In genomic region chr2:65021691-65022362, GRCm38 (mm10) we compare ENCODE assay signal across 8 mouse cellular contexts. TPM values are rescaled to one million over a fixed set of nuclear protein-coding genes. Genes with fewer than 3 reads are reported as not detected.
DNase-seq lines count a peak whose midpoint lies in the region; ATAC-seq and TF ChIP-seq lines count a peak whose summit lies in the region.

No protein-coding gene starts in this region.

- ATAC-seq in neural tube, embryonic 11.5 days (ENCODE audit: insufficient read depth, low FRiP score, low TSS enrichment) = no peak
- ATAC-seq in intestine, embryonic 14.5 days (replicated peaks; ENCODE audit: low FRiP score, low TSS enrichment, low read depth) = no peak; the same call in none of the 2 replicates
- peak; percentile 25; the same call in 1 of the 2 replicates for ATAC-seq in midbrain, embryonic 13.5 days
- no peak for ATAC-seq in erythroid progenitor cell, adult 5-6 weeks (replicated peaks; ENCODE audit: low FRiP score, poor library complexity, severe bottlenecking)
- no peak for ATAC-seq in megakaryocyte, adult 5-6 weeks (ENCODE audit: poor library complexity, severe bottlenecking)

- no peaks in the 10 kb centered on the region for H3K4me1 ChIP-seq in cerebellum, adult 2 months (ENCODE audit: control insufficient read depth, insufficient read depth, low read length)
- no peaks in the 10 kb centered on the region for H3K4me1 ChIP-seq in neural tube, embryonic 11.5 days (ENCODE audit: control insufficient read depth, insufficient read depth, low read length)
- H3K4me1 ChIP-seq in intestine, embryonic 14.5 days (replicated peaks; ENCODE audit: control insufficient read depth, insufficient read depth, low read length) = peaks cover 11% of the 10 kb centered on the region; the same call in 1 of the 2 replicates
- peaks cover 8% of the 10 kb centered on the region for H3K4me1 ChIP-seq in midbrain, embryonic 13.5 days (replicated peaks)

- no peaks in the 10 kb centered on the region for H3K27me3 ChIP-seq in cerebellum, adult 2 months (ENCODE audit: control insufficient read depth, insufficient read depth, low read length)
- no peaks in the 10 kb centered on the region for H3K27me3 ChIP-seq in neural tube, embryonic 11.5 days (ENCODE audit: control insufficient read depth, insufficient read depth, low read length)
- no peaks in the 10 kb centered on the region for H3K27me3 ChIP-seq in intestine, embryonic 14.5 days (replicated peaks; ENCODE audit: control insufficient read depth, insufficient read depth, low read length)
- H3K27me3 ChIP-seq in midbrain, embryonic 13.5 days = peaks cover 4% of the 10 kb centered on the region

- H3K9ac ChIP-seq in neural tube, embryonic 11.5 days (ENCODE audit: low read length) = peak overlapping the region; percentile 67
- H3K9ac ChIP-seq in intestine, embryonic 14.5 days (ENCODE audit: low read length) = peak overlapping the region; percentile 51
- peak overlapping the region; percentile 83 for H3K9ac ChIP-seq in midbrain, embryonic 13.5 days (replicated peaks)

- no peak overlapping the region for H3K27ac ChIP-seq in cerebellum, adult 2 months (ENCODE audit: insufficient read depth, low read length)
- no peak overlapping the region for H3K27ac ChIP-seq in neural tube, embryonic 11.5 days (ENCODE audit: low read depth, low read length)
- no peak overlapping the region for H3K27ac ChIP-seq in intestine, embryonic 14.5 days (ENCODE audit: low read depth)
- no peak overlapping the region for H3K27ac ChIP-seq in midbrain, embryonic 13.5 days

- WGBS in cerebellum, adult 2 months = 41% methylated on average over 15 of the region's 15 CpGs
- WGBS in neural tube, embryonic 11.5 days = 11% methylated on average over 15 of the region's 15 CpGs
- 12% methylated on average over 15 of the region's 15 CpGs for WGBS in intestine, embryonic 14.5 days
- WGBS in midbrain, embryonic 13.5 days = 10% methylated on average over 15 of the region's 15 CpGs

- H3K36me3 ChIP-seq in neural tube, embryonic 11.5 days (ENCODE audit: control insufficient read depth, insufficient read depth, low read length) = no peaks in the 10 kb centered on the region
- H3K36me3 ChIP-seq in intestine, embryonic 14.5 days (ENCODE audit: control insufficient read depth, insufficient read depth, low read length) = no peaks in the 10 kb centered on the region
- H3K36me3 ChIP-seq in midbrain, embryonic 13.5 days = no peaks in the 10 kb centered on the region

- peak overlapping the region; percentile 82 for H3K4me3 ChIP-seq in cerebellum, adult 2 months (replicated peaks; ENCODE audit: insufficient read depth, low read depth, low read length)
- peak overlapping the region; percentile 66 for H3K4me3 ChIP-seq in neural tube, embryonic 11.5 days (ENCODE audit: low read depth, low read length)
- peak overlapping the region; percentile 71 for H3K4me3 ChIP-seq in intestine, embryonic 14.5 days (ENCODE audit: low read depth, low read length)
- peak overlapping the region; percentile 74 for H3K4me3 ChIP-seq in midbrain, embryonic 13.5 days (replicated peaks)

- H3K9me3 ChIP-seq in neural tube, embryonic 11.5 days (ENCODE audit: control insufficient read depth, low read length) = no peaks in the 10 kb centered on the region
- no peaks in the 10 kb centered on the region for H3K9me3 ChIP-seq in intestine, embryonic 14.5 days (ENCODE audit: control insufficient read depth, low read length)
- no peaks in the 10 kb centered on the region for H3K9me3 ChIP-seq in midbrain, embryonic 13.5 days

- no peak for TF ChIP-seq POLR2A in cerebellum, adult 2 months (IDR thresholded peaks at IDR 0.05; ENCODE audit: borderline replicate concordance, insufficient read depth, low read length)

- peak in 1 of 2 experiments; percentile 10 for DNase-seq in cerebellum, adult 2 months
- DNase-seq in cerebellum, adult 9-11 months = no peak
- peak; percentile 23 for DNase-seq in neural tube, embryonic 11.5 days (ENCODE audit: low spot score)
- DNase-seq in neural tube, embryonic 10.5 days (ENCODE audit: extremely low spot score, low spot score) = no peak
- no peak for DNase-seq in intestine, embryonic 14.5 days (ENCODE audit: low spot score)

- TF ChIP-seq CTCF in cerebellum, adult 2 months (IDR thresholded peaks at IDR 0.05; ENCODE audit: borderline replicate concordance, insufficient read depth, low read depth, low read length) = no peak

- peak overlapping the region; percentile 97 for H3K4me2 ChIP-seq in neural tube, embryonic 11.5 days (ENCODE audit: low read depth)
- peak overlapping the region; percentile 99 for H3K4me2 ChIP-seq in intestine, embryonic 14.5 days (ENCODE audit: low read length)
- peak overlapping the region; percentile 98 for H3K4me2 ChIP-seq in midbrain, embryonic 13.5 days (replicated peaks)

RNA-seq across cellular contexts. Expression of gene Grb14, which starts 3.0 kb away (rescaled TPM):
- polyA plus RNA-seq in cerebellum, adult 2 months (2012; rRNA removed) = 26.1 and 34.6 TPM in 2 replicates
- polyA plus RNA-seq in neural tube, embryonic 11.5 days (2014; fragmentation: Nextera tagmentation; extraction: Ambion mirVana) = 7.2 and 8.8 TPM in 2 replicates
- 16.7 and 18.0 TPM in 2 replicates for polyA plus RNA-seq in intestine, embryonic 14.5 days (2014; fragmentation: Nextera tagmentation; extraction: Ambion mirVana)
- polyA plus RNA-seq in midbrain, embryonic 13.5 days (2015; fragmentation: Nextera tagmentation; extraction: Ambion mirVana) = 14.6 and 14.7 TPM in 2 replicates
- not detected in 2 replicates for total RNA-seq in erythroid progenitor cell, adult 5-6 weeks (2015; ENCODE audit: low replicate concordance)
- not detected in 2 replicates for total RNA-seq in erythroid progenitor cell, adult 5-6 weeks (2017; ENCODE audit: low replicate concordance)
- 9.0 and 12.2 TPM in 2 replicates for total RNA-seq in megakaryocyte, adult 5-6 weeks (2015)
- 5.0 and 5.8 TPM in 2 replicates for total RNA-seq in megakaryocyte, adult 5-6 weeks (2017)
